Mouse (Mus musculus): ENCODE measurements around the gene Tapbpl.

- TF ChIP-seq POLR2A (IDR thresholded peaks at IDR 0.05; ENCODE audit: borderline replicate concordance, control insufficient read depth, low read depth, low read length) (no peak), CTCF (IDR thresholded peaks at IDR 0.05; ENCODE audit: control insufficient read depth, insufficient read depth, low read length) (no peak)
Measured at GRCm38 (mm10) chr6:125222146-125222545, 9.5 kb downstream of the Tapbpl start.
